Mouse (Mus musculus) ovary, adult 18-20 months (tissue): ENCODE data around the gene Btbd10.
A peak's percentile ranks its signal among the peaks of the same experiment; 100 is the strongest.

Experiments used
- DNase-seq: peaks from one replicate; pipeline ENCODE4 v3.0.0; 2022; ENCODE audit warnings: low spot score, mixed read lengths

Btbd10 gene

GRCm38 (mm10) chr7:113368746-113369619 is at the start of gene Btbd10:
Gene Btbd10 (minus strand): TSS chr7:113369392.
- DNase-seq, result peak; percentile 96

DNA sequence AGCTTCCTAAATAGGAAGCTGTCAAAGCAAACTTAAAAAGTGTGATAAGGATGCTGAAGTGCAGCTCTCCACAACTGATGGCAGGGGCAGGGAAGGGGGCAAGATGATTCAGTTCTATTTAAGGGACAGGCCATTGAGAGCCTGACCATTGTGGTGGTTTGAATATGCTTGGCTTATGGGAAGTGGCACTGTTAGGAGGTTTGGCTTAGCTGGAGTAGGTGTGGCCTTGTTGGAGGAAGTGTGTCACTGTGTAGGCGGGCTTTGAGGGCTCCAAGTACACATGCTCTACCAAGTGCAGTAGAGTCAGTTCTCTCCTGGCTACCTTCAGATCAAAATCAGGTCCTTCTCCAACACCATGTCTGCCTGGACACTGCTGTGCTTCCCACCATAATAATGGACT is 47.3 kb upstream of the Btbd10 start:
- no peak for DNase-seq

GRCm38 (mm10) chr7:113415256-113415655 is 46.1 kb upstream of the Btbd10 start:
- no peak for DNase-seq

- DNase-seq, result no peak
Observed at GRCm38 (mm10) chr7:113408712-113409111, 39.5 kb upstream of the Btbd10 start.

DNA sequence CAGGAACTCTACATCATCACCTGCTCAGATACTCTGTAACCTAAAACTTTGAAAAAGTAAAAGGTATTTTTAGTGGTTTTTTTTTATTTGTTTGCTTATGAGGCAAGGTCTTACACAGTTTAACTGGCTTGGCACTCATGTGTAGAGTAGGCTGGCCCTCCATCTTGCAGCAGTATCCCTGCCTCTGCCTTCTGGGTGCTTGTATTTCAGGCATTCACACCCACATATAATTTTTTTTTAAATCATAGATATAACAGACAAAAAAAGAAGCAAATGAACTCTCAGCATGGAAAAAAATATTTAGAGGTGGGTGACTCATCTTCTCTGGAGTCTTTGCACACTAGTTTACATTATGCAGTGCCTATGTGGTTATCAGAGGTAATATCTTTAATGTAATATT is 28.9 kb upstream of the Btbd10 start:
- no peak for DNase-seq

- no peak for DNase-seq
Observed at GRCm38 (mm10) chr7:113396661-113397060, 27.5 kb upstream of the Btbd10 start.

GRCm38 (mm10) chr7:113391619-113392018 is 22.4 kb upstream of the Btbd10 start:
- DNase-seq, result no peak

DNA sequence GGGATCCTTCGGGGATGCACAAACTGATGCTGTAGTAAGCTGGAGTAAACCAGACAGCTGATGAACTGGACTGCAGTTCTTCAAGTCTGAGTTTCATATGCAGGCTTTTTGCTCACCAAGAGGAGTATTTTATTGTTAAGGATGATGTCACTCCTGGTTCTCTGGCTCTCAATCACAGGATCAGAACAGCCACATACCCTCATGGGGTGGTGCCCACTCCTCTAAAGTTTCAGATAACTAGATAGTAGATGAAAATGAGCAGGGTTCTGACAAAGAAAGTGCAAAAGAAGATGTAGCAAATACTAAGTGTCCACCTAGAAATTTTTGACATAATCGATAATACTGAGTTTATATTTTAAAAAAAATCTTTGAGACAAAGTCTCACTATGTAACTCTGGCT is 19.3 kb upstream of the Btbd10 start, which contains the start of gene Pth:
Gene Pth (minus strand): TSS at position 101 of the 400 bp plus-strand sequence.
- DNase-seq, result no peak

DNA sequence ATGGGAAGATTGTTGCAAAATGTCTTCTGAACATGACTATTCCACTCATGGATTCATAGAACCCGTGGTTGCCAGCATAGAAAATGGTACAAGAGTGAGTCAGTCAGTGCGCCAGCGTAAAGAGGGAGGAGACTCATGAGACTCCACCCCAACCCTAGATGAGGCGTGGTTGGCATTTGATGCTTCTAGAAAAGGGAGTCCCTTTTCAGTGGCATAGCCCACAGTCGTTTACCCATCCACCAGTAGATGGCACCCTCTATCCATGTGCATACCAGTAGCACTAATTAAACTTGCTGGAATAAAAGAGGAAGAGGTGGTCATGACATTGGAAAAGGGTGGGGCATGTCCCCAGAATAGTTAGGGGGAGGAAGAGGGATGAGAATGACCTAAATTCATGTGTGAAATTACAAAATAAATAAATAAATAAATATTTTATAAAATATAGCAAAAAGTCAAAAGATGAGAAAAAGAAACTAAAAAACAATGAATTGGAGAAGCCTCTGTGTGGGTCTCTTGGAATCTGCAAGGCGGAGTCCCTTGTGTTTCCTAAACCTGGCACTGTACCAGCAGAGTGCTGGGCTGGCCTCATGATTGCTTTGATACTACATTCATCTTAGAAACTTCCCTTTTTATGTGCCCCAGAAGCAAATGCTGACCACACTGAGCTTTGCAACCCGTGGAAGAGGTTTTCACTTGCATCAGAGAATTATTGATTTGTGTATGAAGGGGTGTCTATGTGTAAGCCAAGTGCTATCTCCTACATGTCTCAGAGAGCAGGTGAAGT is 8.9 kb upstream of the Btbd10 start:
- peak; percentile 45 for DNase-seq

GRCm38 (mm10) chr7:113372682-113373081 is 3.5 kb upstream of the Btbd10 start:
- DNase-seq, result no peak

- peak; percentile 52 for DNase-seq
Observed at GRCm38 (mm10) chr7:113369620-113370340, 588 bp upstream of the Btbd10 start.

- DNase-seq, result no peak
Observed at GRCm38 (mm10) chr7:113367440-113367839, 1.8 kb downstream of the Btbd10 start.

GRCm38 (mm10) chr7:113349089-113349488 is 20.1 kb downstream of the Btbd10 start:
- no peak for DNase-seq

DNA sequence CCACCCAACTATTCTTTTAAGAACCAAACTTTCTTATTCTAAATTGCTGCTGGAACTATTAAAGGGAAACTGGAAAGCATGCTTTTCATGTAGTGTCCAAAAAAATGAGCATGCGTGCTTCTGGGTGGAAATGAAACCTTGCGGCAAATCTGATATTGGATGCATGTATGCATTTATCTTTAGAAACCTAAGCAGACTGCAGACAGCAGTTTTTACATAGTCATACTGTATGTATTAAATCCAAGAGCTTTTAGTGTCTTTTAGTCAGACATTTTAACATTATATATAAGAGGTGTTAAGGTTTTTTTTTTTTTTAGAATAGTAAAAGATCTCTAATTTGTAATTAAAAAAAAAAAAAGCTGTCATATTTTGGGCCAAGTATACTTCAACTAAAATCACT is 21.5 kb downstream of the Btbd10 start:
- DNase-seq, result no peak

DNA sequence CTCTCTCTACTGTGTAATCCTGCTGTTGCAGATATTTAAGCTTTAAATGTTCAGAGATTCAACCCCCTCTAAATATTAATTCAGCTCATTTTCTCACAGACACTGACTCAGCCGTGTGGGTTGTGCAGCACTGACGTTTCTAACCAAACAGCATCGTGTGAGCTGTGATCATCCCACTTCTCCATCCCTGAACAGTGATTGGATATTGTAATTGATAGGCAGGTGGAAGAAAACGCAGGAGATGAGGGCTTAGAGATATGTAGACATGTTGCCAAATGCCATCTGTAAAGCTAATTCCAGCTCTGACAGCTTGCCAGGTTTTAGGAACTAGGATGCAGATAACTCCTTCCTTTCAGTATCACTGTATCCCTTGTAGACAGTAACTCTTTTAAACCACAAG is 21.9 kb downstream of the Btbd10 start:
- DNase-seq, result no peak

GRCm38 (mm10) chr7:113335250-113335649 is 33.9 kb downstream of the Btbd10 start:
- no peak for DNase-seq

- no peak for DNase-seq
Observed at GRCm38 (mm10) chr7:113334036-113334435, 35.2 kb downstream of the Btbd10 start.

- no peak for DNase-seq
Observed at GRCm38 (mm10) chr7:113320128-113320527, 49.1 kb downstream of the Btbd10 start.

- DNase-seq, result no peak
Observed at GRCm38 (mm10) chr7:113311784-113312183, 57.4 kb downstream of the Btbd10 start.

- DNase-seq, result no peak
Observed at GRCm38 (mm10) chr7:113310136-113310535, 59.1 kb downstream of the Btbd10 start.

GRCm38 (mm10) chr7:113297813-113298212 is 71.4 kb downstream of the Btbd10 start:
- DNase-seq, result no peak
